Mouse (Mus musculus): ENCODE measurements around the gene Hhat. TPM values are rescaled to one million over a fixed set of nuclear protein-coding genes. Genes with fewer than 3 reads are reported as not detected.

The Hhat gene
- total and polyA plus RNA-seq, 3 experiments, result 0.21 to 1.2 (median 1.1) TPM

DNA sequence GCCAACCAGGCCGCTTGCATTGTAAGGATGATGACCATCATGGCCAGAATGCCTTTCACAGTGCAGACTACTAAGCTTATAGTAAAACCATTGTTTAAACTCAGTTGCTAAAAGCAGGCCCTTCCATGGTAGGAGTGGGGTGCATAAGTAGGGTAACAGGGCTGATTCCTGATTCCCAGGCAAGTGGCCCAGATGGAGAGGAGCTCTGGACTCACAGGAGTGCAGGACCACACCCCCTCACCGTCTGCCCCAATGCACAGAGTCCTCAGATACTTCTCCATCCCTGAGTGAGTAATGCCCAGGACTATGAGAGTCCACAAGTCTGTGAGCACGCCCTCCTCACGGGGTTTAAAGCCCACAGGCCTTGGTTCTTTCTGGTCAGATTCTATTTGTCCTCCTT lies 175.6 kb downstream of the Hhat start:
- H3K9ac ChIP-seq (ENCODE audit: insufficient read depth, low read depth), result no peak overlapping the region
- H3K4me3 ChIP-seq (replicated peaks in 1 of 3; ENCODE audit: low read depth in 2 of 3, low read length in 2 of 3, poor library complexity in 1 of 3), result no peak overlapping the region
- TF ChIP-seq CTCF (conservative IDR thresholded peaks at IDR 0.05 in 1 of 2, IDR thresholded peaks at IDR 0.05 in 1 of 2; ENCODE audit: low read depth in 2 of 2, low read length in 2 of 2) (no peak), SIN3A (IDR thresholded peaks at IDR 0.05; ENCODE audit: low read length) (no peak), POLR2A (IDR thresholded peaks at IDR 0.05; ENCODE audit: low read depth, low read length) (no peak), ZKSCAN1 (IDR thresholded peaks at IDR 0.05; ENCODE audit: borderline replicate concordance, low read depth, low read length) (no peak), USF1 (IDR thresholded peaks at IDR 0.05; ENCODE audit: low read depth, low read length) (no peak), MAZ (IDR thresholded peaks at IDR 0.05; ENCODE audit: low read depth, low read length) (no peak), NRF1 (IDR thresholded peaks at IDR 0.05; ENCODE audit: low read depth, low read length) (no peak), JUN (IDR thresholded peaks at IDR 0.05; ENCODE audit: insufficient read depth, low read depth, low read length) (no peak), IRF4 (IDR thresholded peaks at IDR 0.05; ENCODE audit: low read depth, low read length) (no peak), UBTF (IDR thresholded peaks at IDR 0.05; ENCODE audit: low read depth, low read length) (no peak), HCFC1 (IDR thresholded peaks at IDR 0.05; ENCODE audit: low read depth, low read length) (no peak)
- dilution Hi-C loops (cut with MboI; ENCODE audit: extremely low pct_ligation_motif_present, extremely low pct_unique_long_range_greater_than_20kb, low sequenced_read_pairs) (no loop called here), in situ Hi-C loops (cut with MboI; ENCODE audit: low pct_ligation_motif_present, low pct_unique_long_range_greater_than_20kb, low sequenced_read_pairs) (no loop called here)
- H3K4me2 ChIP-seq (ENCODE audit: insufficient read depth, low read depth, poor library complexity, severe bottlenecking), result no peak overlapping the region
- no peak overlapping the region for H3K27ac ChIP-seq (ENCODE audit: insufficient read depth, low read depth)
- peaks cover 53% of the 10 kb centered on the region for H3K27me3 ChIP-seq (replicated peaks)
- H3K79me2 ChIP-seq (replicated peaks; ENCODE audit: control insufficient read depth, extremely low read depth, insufficient read depth, poor library complexity, severe bottlenecking), result no peaks in the 10 kb centered on the region
- peaks cover 0 to 10% of the 10 kb centered on the region in 2 experiments; a peak in 2 of 4 replicates for H3K4me1 ChIP-seq (ENCODE audit: control insufficient read depth in 1 of 2, insufficient read depth in 2 of 2)
- H3K9me3 ChIP-seq (replicated peaks; ENCODE audit: low read length), result no peaks in the 10 kb centered on the region
- no peak for DNase-seq (ENCODE audit: extremely low read depth)
- H3K36me3 ChIP-seq (replicated peaks in 1 of 2; ENCODE audit: control insufficient read depth in 1 of 2, insufficient read depth in 1 of 2, low read length in 1 of 2), result no peaks in the 10 kb centered on the region

DNA sequence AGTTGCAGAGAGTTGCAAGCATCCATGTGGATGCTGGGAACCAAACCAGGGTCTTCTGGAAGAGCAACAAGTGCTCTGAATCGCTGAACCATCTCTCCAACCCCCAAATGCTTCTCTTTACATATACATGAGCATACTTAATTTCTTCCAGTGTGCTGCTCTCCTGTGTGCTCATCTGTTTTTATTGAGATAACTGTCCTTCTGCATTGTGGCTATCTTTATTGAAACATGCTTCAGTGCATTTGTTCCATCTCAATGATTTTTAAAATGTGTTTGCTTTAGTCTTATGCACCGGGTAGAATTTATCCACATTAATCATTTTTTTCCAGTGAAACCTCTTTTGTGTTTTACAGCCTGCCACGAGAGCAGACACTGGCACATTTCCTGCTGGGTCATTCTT lies 177.5 kb downstream of the Hhat start:
- no peak overlapping the region for H3K4me2 ChIP-seq (ENCODE audit: insufficient read depth, low read depth, poor library complexity, severe bottlenecking)
- in situ Hi-C loops (cut with MboI; ENCODE audit: low pct_ligation_motif_present, low pct_unique_long_range_greater_than_20kb, low sequenced_read_pairs) (no loop called here), dilution Hi-C loops (cut with MboI; ENCODE audit: extremely low pct_ligation_motif_present, extremely low pct_unique_long_range_greater_than_20kb, low sequenced_read_pairs) (no loop called here)
- no peaks in the 10 kb centered on the region for H3K36me3 ChIP-seq (replicated peaks in 1 of 2; ENCODE audit: control insufficient read depth in 1 of 2, insufficient read depth in 1 of 2, low read length in 1 of 2)
- TF ChIP-seq ETS1 (conservative IDR thresholded peaks at IDR 0.05; ENCODE audit: low read depth, low read length), result no peak
- TF ChIP-seq MYC (IDR thresholded peaks at IDR 0.05; ENCODE audit: low read depth, low read length), result no peak
- no peak for TF ChIP-seq RAD21 (IDR thresholded peaks at IDR 0.05; ENCODE audit: low read depth, low read length)
- TF ChIP-seq USF1 (IDR thresholded peaks at IDR 0.05; ENCODE audit: low read depth, low read length), result no peak
- no peak for TF ChIP-seq HCFC1 (IDR thresholded peaks at IDR 0.05; ENCODE audit: low read depth, low read length)
- no peak for TF ChIP-seq MAFK (IDR thresholded peaks at IDR 0.05; ENCODE audit: insufficient replicate concordance, low read length)
- no peak for TF ChIP-seq IRF4 (IDR thresholded peaks at IDR 0.05; ENCODE audit: low read depth, low read length)
- TF ChIP-seq SIN3A (IDR thresholded peaks at IDR 0.05; ENCODE audit: low read length), result no peak
- no peak for TF ChIP-seq ELF1 (IDR thresholded peaks at IDR 0.05; ENCODE audit: low read depth, low read length)
- TF ChIP-seq UBTF (IDR thresholded peaks at IDR 0.05; ENCODE audit: low read depth, low read length), result no peak
- TF ChIP-seq TCF12 (IDR thresholded peaks at IDR 0.05; ENCODE audit: low read depth, low read length), result no peak
- TF ChIP-seq MEF2A (IDR thresholded peaks at IDR 0.05; ENCODE audit: borderline replicate concordance, low read depth, low read length), result no peak
- TF ChIP-seq USF2 (conservative IDR thresholded peaks at IDR 0.05; ENCODE audit: low read depth, low read length), result no peak
- TF ChIP-seq POLR2AphosphoS2 (IDR thresholded peaks at IDR 0.05; ENCODE audit: low read depth, low read length), result no peak
- no peak for TF ChIP-seq PAX5 (IDR thresholded peaks at IDR 0.05; ENCODE audit: low read length)
- no peak for TF ChIP-seq ZMIZ1 (IDR thresholded peaks at IDR 0.05; ENCODE audit: low read depth, low read length)
- no peak for TF ChIP-seq CTCF (conservative IDR thresholded peaks at IDR 0.05 in 1 of 2, IDR thresholded peaks at IDR 0.05 in 1 of 2; ENCODE audit: low read depth in 2 of 2, low read length in 2 of 2)
- TF ChIP-seq TBP (conservative IDR thresholded peaks at IDR 0.05; ENCODE audit: low read depth, low read length), result no peak
- no peak for TF ChIP-seq MXI1 (IDR thresholded peaks at IDR 0.05; ENCODE audit: low read depth, low read length)
- TF ChIP-seq CHD2 (IDR thresholded peaks at IDR 0.05; ENCODE audit: low read length), result no peak
- H3K4me1 ChIP-seq (ENCODE audit: control insufficient read depth in 1 of 2, insufficient read depth in 2 of 2), result no peaks in the 10 kb centered on the region
- H3K27me3 ChIP-seq (replicated peaks), result peaks cover 47% of the 10 kb centered on the region
- H3K27ac ChIP-seq (ENCODE audit: insufficient read depth, low read depth), result no peak overlapping the region
- H3K9me3 ChIP-seq (replicated peaks; ENCODE audit: low read length), result no peaks in the 10 kb centered on the region
- H3K9ac ChIP-seq (ENCODE audit: insufficient read depth, low read depth), result no peak overlapping the region
- no peaks in the 10 kb centered on the region for H3K79me2 ChIP-seq (replicated peaks; ENCODE audit: control insufficient read depth, extremely low read depth, insufficient read depth, poor library complexity, severe bottlenecking)
- no peak overlapping the region for H3K4me3 ChIP-seq (replicated peaks in 1 of 3; ENCODE audit: low read depth in 2 of 3, low read length in 2 of 3, poor library complexity in 1 of 3)
- DNase-seq (ENCODE audit: extremely low read depth), result no peak
